Mouse (Mus musculus) olfactory bulb, adult 2 months (tissue): Measurements from ENCODE around the gene Cmtm8. TPM values are rescaled to one million over a fixed set of nuclear protein-coding genes. Genes with fewer than 3 reads are reported as not detected.

ENCODE experiments used
- H3K27ac ChIP-seq: fragments of 200-500 bp; 2 replicates; pipeline ENCODE4 v1.5.1; 2012; ENCODE audit warnings: low read depth, low read length; ENCODE audit not compliant: insufficient read depth
- H3K4me1 ChIP-seq: fragments of 200-500 bp; 2 replicates; pipeline ENCODE4 v1.6.1; 2012; ENCODE audit warnings: low read length; ENCODE audit not compliant: control insufficient read depth, insufficient read depth
- H3K4me3 ChIP-seq: fragments of 200-500 bp; 2 replicates; pipeline ENCODE4 v1.5.1; 2012; ENCODE audit warnings: mild to moderate bottlenecking, low read depth, low read length, moderate library complexity; ENCODE audit not compliant: insufficient read depth
- CTCF ChIP-seq: fragments of 200-500 bp; IDR thresholded peaks from 2 replicates; pipeline ENCODE4 v1.5.1; 2012; ENCODE audit warnings: low read depth, mild to moderate bottlenecking, low read length, moderate library complexity; ENCODE audit not compliant: insufficient read depth
- POLR2A ChIP-seq: fragments of 200-500 bp; IDR thresholded peaks from 2 replicates; pipeline ENCODE4 v1.6.1; 2012; ENCODE audit warnings: mild to moderate bottlenecking, low read depth, low read length, moderate library complexity; ENCODE audit not compliant: insufficient read depth
- WGBS: fragments of 180-500 bp; shearing (Covaris S2); methylation state at CpG from one replicate; pipeline ENCODE4 v1.1.7; 2018; 5-methylcytosine and 5-hydroxymethylcytosine counted together
- polyA plus RNA-seq: library from polyadenylated mRNA; stranded (reverse); fragments of >200 nt; gene quantifications from 2 replicates; pipeline ENCODE4 v1.2.4, GENCODE M21; 2012; ENCODE audit warnings: low replicate concordance; ENCODE audit not compliant: missing spikeins, insufficient read depth, insufficient read length

The Cmtm8 gene
- polyA plus RNA-seq, 1 experiment: not detected

- 95% methylated on average over 8 of the region's 8 CpGs for WGBS
- Histone ChIP-seq H3K4me1 (no peaks in the 10 kb centered on the region), H3K4me3 (no peak overlapping the region), H3K27ac (no peak overlapping the region)
- TF ChIP-seq POLR2A (no peak), CTCF (no peak)
Measured at GRCm38 (mm10) chr9:114829669-114830068, 14.3 kb downstream of the Cmtm8 start.

DNA sequence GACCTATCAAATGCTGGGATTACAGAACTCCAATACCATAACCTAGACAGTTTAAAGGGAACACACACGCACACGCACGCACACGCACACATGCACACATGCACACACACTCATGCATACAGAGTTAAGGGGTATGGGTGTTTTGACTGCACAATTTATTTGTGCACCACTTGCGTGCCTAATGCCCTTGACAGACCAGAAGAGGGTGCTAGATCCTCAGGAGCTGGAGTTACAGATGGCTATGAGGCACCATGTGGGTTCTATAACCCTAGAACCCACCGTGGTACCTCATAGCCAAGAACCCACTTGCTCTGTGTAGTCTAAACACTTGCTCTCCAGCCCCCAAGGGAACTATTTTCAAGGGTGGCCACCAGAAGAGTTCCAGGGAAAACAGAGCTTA lies 15.6 kb downstream of the Cmtm8 start:
- H3K4me3 ChIP-seq: no peak overlapping the region
- WGBS: 97% methylated on average over 6 of the region's 6 CpGs
- H3K27ac ChIP-seq: no peak overlapping the region
- no peaks in the 10 kb centered on the region for H3K4me1 ChIP-seq
- TF ChIP-seq CTCF (no peak), POLR2A (no peak)

GRCm38 (mm10) chr9:114827242-114827852 lies 16.6 kb downstream of the Cmtm8 start:
- TF ChIP-seq CTCF (no peak), POLR2A (no peak)
- no peak overlapping the region for H3K4me3 ChIP-seq
- H3K27ac ChIP-seq: no peak overlapping the region
- 100% methylated on average over 1 of the region's 1 CpGs for WGBS
- H3K4me1 ChIP-seq: no peaks in the 10 kb centered on the region

- no peak for TF ChIP-seq POLR2A
- TF ChIP-seq CTCF: no peak
- H3K4me3 ChIP-seq: no peak overlapping the region
- 95% methylated on average over 7 of the region's 7 CpGs for WGBS
- H3K27ac ChIP-seq: no peak overlapping the region
- H3K4me1 ChIP-seq: no peaks in the 10 kb centered on the region
Measured at GRCm38 (mm10) chr9:114824166-114824565, 19.8 kb downstream of the Cmtm8 start.

- WGBS: 96% methylated on average over 15 of the region's 15 CpGs
- no peaks in the 10 kb centered on the region for H3K4me1 ChIP-seq
- no peak overlapping the region for H3K27ac ChIP-seq
- TF ChIP-seq CTCF (no peak), POLR2A (no peak)
- no peak overlapping the region for H3K4me3 ChIP-seq
Measured at GRCm38 (mm10) chr9:114821548-114822289, 22.2 kb downstream of the Cmtm8 start.

GRCm38 (mm10) chr9:114818918-114819317 lies 25.0 kb downstream of the Cmtm8 start:
- Histone ChIP-seq H3K27ac (no peak overlapping the region), H3K4me1 (no peaks in the 10 kb centered on the region), H3K4me3 (no peak overlapping the region)
- WGBS: 85% methylated on average over 3 of the region's 3 CpGs
- TF ChIP-seq POLR2A: no peak
- no peak for TF ChIP-seq CTCF

- WGBS: 88% methylated on average over 7 of the region's 7 CpGs
- TF ChIP-seq CTCF: no peak
- TF ChIP-seq POLR2A: no peak
- Histone ChIP-seq H3K4me3 (no peak overlapping the region), H3K4me1 (no peaks in the 10 kb centered on the region), H3K27ac (no peak overlapping the region)
Measured at GRCm38 (mm10) chr9:114817012-114817411, 26.9 kb downstream of the Cmtm8 start.

GRCm38 (mm10) chr9:114816121-114816520 lies 27.8 kb downstream of the Cmtm8 start:
- TF ChIP-seq CTCF: no peak
- TF ChIP-seq POLR2A: no peak
- no peak overlapping the region for H3K4me3 ChIP-seq
- H3K27ac ChIP-seq: no peak overlapping the region
- no peaks in the 10 kb centered on the region for H3K4me1 ChIP-seq
- WGBS: 98% methylated on average over 7 of the region's 7 CpGs

- Histone ChIP-seq H3K4me3 (no peak overlapping the region), H3K27ac (no peak overlapping the region), H3K4me1 (no peaks in the 10 kb centered on the region)
- no peak for TF ChIP-seq CTCF
- no peak for TF ChIP-seq POLR2A
- WGBS: 65% methylated on average over 4 of the region's 4 CpGs
Measured at GRCm38 (mm10) chr9:114815315-114815714, 28.6 kb downstream of the Cmtm8 start.

- Histone ChIP-seq H3K27ac (no peak overlapping the region), H3K4me1 (no peaks in the 10 kb centered on the region), H3K4me3 (no peak overlapping the region)
- no peak for TF ChIP-seq POLR2A
- 96% methylated on average over 4 of the region's 4 CpGs for WGBS
Measured at GRCm38 (mm10) chr9:114812001-114812400, 32.0 kb downstream of the Cmtm8 start.
